In genomic region chr11:7592010-7592409, GRCm38 (mm10) we compare ENCODE assay signal across 21 mouse cellular contexts.
DNase-seq lines count a peak whose midpoint lies in the region; ATAC-seq and TF ChIP-seq lines count a peak whose summit lies in the region.
"Had no signal": no experiment of that assay in that cellular context is flagged by ENCODE, and none has a peak within 500 bp of the region (broad histone marks: within the 10 kb centered on the region; RNA-seq: fewer than 3 reads in every experiment).

No protein-coding gene starts in this region.

- H3K36me3 ChIP-seq in kidney, postnatal 0 days (ENCODE audit: insufficient read depth, low read length), result no peaks in the 10 kb centered on the region
- H3K36me3 ChIP-seq in limb, embryonic 13.5 days, result no peaks in the 10 kb centered on the region
- H3K36me3 ChIP-seq in limb, embryonic 10.5 days, result no peaks in the 10 kb centered on the region
- H3K36me3 ChIP-seq in limb, embryonic 14.5 days (ENCODE audit: control insufficient read depth, insufficient read depth, low read length), result no peaks in the 10 kb centered on the region
- H3K36me3 ChIP-seq: G1E had no signal

- WGBS in kidney, postnatal 0 days, result 63% methylated on average over 4 of the region's 4 CpGs
- 63% methylated on average over 4 of the region's 4 CpGs for WGBS in limb, embryonic 13.5 days
- WGBS in limb, embryonic 10.5 days, result 89% methylated on average over 4 of the region's 4 CpGs
- WGBS in limb, embryonic 14.5 days, result 61% methylated on average over 4 of the region's 4 CpGs

- TF ChIP-seq CTCF in kidney, postnatal 0 days (IDR thresholded peaks at IDR 0.05; ENCODE audit: low read depth), result no peak

- no peak overlapping the region for H3K4me2 ChIP-seq in kidney, postnatal 0 days (ENCODE audit: low read length)
- H3K4me2 ChIP-seq in limb, embryonic 13.5 days (replicated peaks), result no peak overlapping the region
- H3K4me2 ChIP-seq in limb, embryonic 14.5 days (replicated peaks; ENCODE audit: low read depth, low read length, severe bottlenecking), result no peak overlapping the region

- no peak overlapping the region for H3K9ac ChIP-seq in kidney, postnatal 0 days (ENCODE audit: low read depth, low read length)
- no peak overlapping the region for H3K9ac ChIP-seq in limb, embryonic 13.5 days
- no peak overlapping the region for H3K9ac ChIP-seq in limb, embryonic 14.5 days (ENCODE audit: low read depth, low read length, severe bottlenecking)

- no peaks in the 10 kb centered on the region for H3K9me3 ChIP-seq in kidney, postnatal 0 days (replicated peaks; ENCODE audit: low read length)
- H3K9me3 ChIP-seq in limb, embryonic 13.5 days, result no peaks in the 10 kb centered on the region
- H3K9me3 ChIP-seq in limb, embryonic 10.5 days (replicated peaks), result no peaks in the 10 kb centered on the region
- H3K9me3 ChIP-seq in limb, embryonic 14.5 days (ENCODE audit: control insufficient read depth, low read length), result peaks cover under 1% of the 10 kb centered on the region; the same call in 1 of the 2 replicates
- H3K9me3 ChIP-seq: G1E had no signal

- intact Hi-C loops in heart, postnatal 36 days (cut with DNase I), result no loop called here

- TF ChIP-seq POLR2A in limb, embryonic 14.5 days (IDR thresholded peaks at IDR 0.05; ENCODE audit: borderline replicate concordance, extremely low read depth, insufficient read depth, insufficient read length), result no peak

- H3K4me3 ChIP-seq in kidney, postnatal 0 days (replicated peaks; ENCODE audit: low read depth, low read length), result no peak overlapping the region
- no peak overlapping the region for H3K4me3 ChIP-seq in limb, embryonic 13.5 days
- no peak overlapping the region for H3K4me3 ChIP-seq in limb, embryonic 10.5 days
- H3K4me3 ChIP-seq in limb, embryonic 14.5 days (replicated peaks; ENCODE audit: low read length), result no peak overlapping the region

- H3K27ac ChIP-seq in kidney, postnatal 0 days, result no peak overlapping the region
- H3K27ac ChIP-seq in limb, embryonic 13.5 days, result no peak overlapping the region
- H3K27ac ChIP-seq in limb, embryonic 10.5 days, result no peak overlapping the region
- no peak overlapping the region for H3K27ac ChIP-seq in limb, embryonic 14.5 days (replicated peaks; ENCODE audit: low read depth, low read length)

- H3K27me3 ChIP-seq in kidney, postnatal 0 days (ENCODE audit: insufficient read depth, low read length), result no peaks in the 10 kb centered on the region
- H3K27me3 ChIP-seq in limb, embryonic 13.5 days, result no peaks in the 10 kb centered on the region
- no peaks in the 10 kb centered on the region for H3K27me3 ChIP-seq in limb, embryonic 10.5 days (ENCODE audit: low read depth, poor library complexity, severe bottlenecking)
- no peaks in the 10 kb centered on the region for H3K27me3 ChIP-seq in limb, embryonic 14.5 days (ENCODE audit: control insufficient read depth, insufficient read depth, low read length)
- H3K27me3 ChIP-seq: CH12.LX, Patski had no signal

- ATAC-seq in kidney, postnatal 0 days (replicated peaks; ENCODE audit: low FRiP score, low read depth), result no peak
- ATAC-seq in limb, embryonic 13.5 days (ENCODE audit: low FRiP score, low read depth), result peak; percentile 54; the same call in 1 of the 2 replicates
- ATAC-seq in limb, embryonic 14.5 days (ENCODE audit: low FRiP score, low read depth), result peak; percentile 62; the same call in 1 of the 2 replicates
- ATAC-seq: activated CD4-positive, CD25-positive, alpha-beta regulatory T cell, adult 4 months; CD4-positive, CD25-positive, alpha-beta regulatory T cell, adult 4 months; Patski had no signal

- no peaks in the 10 kb centered on the region for H3K4me1 ChIP-seq in kidney, postnatal 0 days (replicated peaks; ENCODE audit: insufficient read depth, low read length)
- H3K4me1 ChIP-seq in limb, embryonic 13.5 days, result no peaks in the 10 kb centered on the region
- no peaks in the 10 kb centered on the region for H3K4me1 ChIP-seq in limb, embryonic 10.5 days
- H3K4me1 ChIP-seq in limb, embryonic 14.5 days (ENCODE audit: control insufficient read depth, insufficient read depth, low read length), result no peaks in the 10 kb centered on the region

- DNase-seq in kidney, postnatal 0 days (ENCODE audit: low spot score), result peak; percentile 70
- no peak for DNase-seq in kidney, postnatal 4 days
- DNase-seq in limb, embryonic 10.5 days (ENCODE audit: low spot score), result no peak
- DNase-seq in limb, embryonic 14.5 days (ENCODE audit: low spot score), result peak; percentile 22
- DNase-seq in heart, postnatal 36 days, result no peak
- DNase-seq: adrenal gland, adult 2 months; adrenal gland, adult 8-10 months; adrenal gland, postnatal 10 days; adrenal gland, postnatal 14 days; adrenal gland, postnatal 25 days; adrenal gland, postnatal 36 days; B cell, adult 2 months; cerebellum, adult 11 months; cerebellum, adult 11-12 months; cerebellum, adult 18-20 months had no signal

Comparison
In these comparisons a context has a peak if more than half of its experiments do, and no peak if none do; other contexts are left out.
1. DNase-seq: peak in kidney, postnatal 0 days (single experiment) and limb, embryonic 14.5 days (single experiment); none in kidney, postnatal 4 days (0 of 2), limb, embryonic 10.5 days (single experiment) and heart, postnatal 36 days (0 of 2).